Mouse (Mus musculus) fibroblast of lung, adult 2 months (primary cell): Measurements from ENCODE around the gene Tmem185b.

Source experiments
- DNase-seq: peaks from one replicate; pipeline ENCODE4 v3.0.0-alpha.2; 2011; ENCODE audit warnings: low read depth

Tmem185b gene

DNA sequence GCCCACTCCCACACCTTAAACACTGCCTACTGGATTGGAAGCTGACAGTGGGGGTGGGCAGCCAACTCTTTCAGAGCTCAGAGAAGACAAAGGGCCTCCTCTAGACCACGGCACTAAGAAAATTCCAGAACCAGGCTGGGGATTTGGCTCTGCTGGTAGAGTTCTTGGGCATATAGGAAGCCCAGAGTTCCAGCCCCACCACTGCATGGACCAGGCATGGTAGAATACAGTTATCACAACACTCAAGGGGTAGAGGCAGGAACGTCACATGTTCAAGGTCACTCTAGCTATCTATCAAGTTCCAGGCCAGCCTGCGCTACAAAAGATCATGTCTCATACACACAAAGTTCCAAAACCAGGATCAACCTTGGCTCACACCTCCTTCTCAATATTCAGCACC is 22.8 kb upstream of the Tmem185b start:
- no peak for DNase-seq

DNA sequence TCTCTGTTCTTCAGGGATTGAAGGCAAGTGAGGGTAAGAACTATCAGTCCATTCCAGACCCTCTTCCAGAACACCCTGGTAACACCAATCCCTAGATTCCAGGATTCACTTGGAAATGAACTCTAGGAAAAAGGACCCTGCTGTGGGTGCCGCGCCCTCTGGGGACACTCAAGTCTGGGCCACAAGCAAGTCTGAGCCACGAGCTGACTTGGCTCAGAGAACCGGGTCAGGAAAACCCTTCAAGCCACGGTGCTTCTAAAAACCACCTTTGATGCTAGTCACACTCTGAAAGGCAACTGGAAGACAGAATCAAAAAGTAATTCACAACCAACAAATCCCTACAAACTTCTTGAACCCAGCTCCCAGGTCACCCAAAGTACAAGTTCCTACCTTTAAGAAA is 22.2 kb upstream of the Tmem185b start:
- no peak for DNase-seq

DNA sequence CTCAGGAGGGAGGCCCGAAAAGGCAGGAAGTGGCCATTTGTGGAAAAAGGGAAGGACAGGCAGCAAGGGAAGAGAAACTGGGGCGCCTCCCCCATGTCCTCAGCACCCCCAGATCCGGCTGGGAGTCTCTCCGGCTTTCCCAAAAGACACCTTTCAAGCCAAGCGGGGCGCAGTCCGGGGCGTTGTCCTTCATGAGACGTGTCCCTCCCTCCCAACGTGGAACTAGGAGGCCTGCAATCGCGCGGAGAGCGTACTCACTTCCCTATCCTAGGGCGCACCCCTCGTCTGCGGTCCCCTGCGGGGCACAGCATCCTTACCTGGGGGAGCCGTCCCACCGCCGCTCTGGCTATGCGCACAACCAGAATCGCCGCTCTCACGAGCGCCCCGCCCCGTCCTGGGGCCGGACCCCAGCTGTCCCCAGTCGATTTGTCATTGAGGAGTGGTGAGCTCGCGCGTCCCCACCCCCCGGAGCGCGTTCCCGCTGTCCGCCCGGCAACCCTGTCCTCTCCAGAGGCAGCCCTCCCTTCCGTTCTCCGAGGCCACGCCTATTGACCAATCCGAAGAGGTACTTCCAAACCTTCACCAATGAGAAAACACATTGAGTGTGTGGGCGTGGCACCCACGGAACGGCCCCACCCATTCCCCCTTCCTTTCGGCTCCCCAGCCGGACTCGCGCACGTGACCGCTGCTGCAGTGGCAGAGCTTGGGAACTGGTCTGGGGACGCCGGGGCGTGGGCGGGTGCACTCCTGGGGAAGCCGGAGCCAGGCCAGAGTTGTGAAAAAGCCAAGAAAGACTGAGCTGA is 21.5 kb upstream of the Tmem185b start, which contains the start of gene Ralb:
Gene Ralb (minus strand): TSS at position 535 of the 803 bp plus-strand sequence.
- peak; percentile 98 for DNase-seq

DNA sequence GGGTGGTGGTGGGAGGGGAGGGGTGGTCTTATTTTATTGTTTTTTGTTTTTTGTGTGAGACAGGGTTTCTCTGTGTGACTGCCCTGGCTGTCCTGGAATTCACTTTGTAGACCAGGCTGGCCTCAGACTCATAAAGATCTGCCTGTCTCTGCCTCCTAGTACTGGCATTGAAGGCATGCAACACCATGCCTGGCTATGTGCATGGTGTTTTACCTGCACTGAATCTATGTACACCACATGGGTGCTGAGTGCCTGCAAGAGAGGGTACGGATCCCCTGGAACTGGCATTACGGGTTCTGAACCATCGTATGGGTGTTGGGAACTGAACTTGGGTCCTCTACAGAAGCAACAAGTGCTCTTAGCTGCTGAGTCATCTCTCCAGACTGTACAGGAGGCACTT is 20.0 kb upstream of the Tmem185b start:
- DNase-seq: no peak

DNA sequence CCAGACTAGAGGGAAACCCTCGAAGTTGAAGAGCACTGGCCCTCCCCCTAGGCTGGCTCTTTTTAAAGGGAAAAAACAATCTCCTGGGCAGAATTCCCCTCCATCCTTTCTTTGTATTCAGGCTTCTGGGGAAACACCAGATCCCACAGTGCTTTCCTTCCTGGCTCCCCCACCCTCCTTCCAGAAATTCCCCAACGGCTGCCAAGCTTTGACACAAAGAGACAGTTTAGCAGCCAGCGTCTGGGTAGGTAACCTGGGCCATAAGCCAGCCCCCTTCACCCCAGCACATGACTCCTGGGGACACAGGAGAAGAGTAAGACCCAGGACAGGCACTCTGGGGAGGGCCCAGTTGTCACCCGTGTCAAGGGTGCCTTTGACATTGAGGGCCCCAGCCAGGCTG is 17.4 kb upstream of the Tmem185b start:
- peak; percentile 48 for DNase-seq

DNA sequence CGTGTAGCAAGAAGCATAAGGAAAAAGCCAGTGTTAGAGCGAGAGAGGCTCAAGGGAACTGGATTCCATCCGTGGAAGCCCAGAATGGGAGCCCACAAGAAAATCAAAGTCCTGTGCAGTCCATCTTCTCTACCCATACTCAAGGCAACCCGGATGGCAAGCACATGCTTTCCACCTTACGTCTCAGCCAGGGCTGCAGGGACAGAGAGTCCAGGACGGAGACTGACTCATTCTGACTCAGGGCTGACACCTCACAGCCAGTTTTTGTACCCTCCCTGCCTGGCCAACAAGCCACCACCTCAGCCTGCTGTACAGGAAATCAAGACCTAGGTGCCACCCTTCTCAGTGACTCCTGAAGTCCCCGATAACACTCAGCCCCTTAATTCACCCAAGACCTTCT is 16.5 kb upstream of the Tmem185b start:
- peak; percentile 36 for DNase-seq

DNA sequence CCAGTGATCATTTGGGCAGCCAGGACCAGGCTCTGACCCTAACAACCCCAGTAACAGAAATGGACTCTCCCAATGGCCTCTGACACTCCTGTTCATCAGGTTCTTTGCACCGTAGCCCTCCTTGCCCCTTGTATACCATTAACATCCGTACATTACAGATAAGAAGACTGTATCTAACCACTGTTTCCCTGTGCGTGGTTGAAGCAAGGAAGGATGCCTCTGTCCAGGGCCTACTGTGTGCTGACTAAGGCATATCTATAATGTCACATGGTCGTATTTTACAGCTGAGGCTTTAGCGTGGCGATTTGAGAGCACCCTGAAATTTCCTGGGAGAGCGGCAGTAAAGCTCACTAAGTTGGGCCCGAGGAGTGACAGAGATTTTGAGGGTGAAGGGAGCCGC is 15.6 kb upstream of the Tmem185b start:
- no peak for DNase-seq

DNA sequence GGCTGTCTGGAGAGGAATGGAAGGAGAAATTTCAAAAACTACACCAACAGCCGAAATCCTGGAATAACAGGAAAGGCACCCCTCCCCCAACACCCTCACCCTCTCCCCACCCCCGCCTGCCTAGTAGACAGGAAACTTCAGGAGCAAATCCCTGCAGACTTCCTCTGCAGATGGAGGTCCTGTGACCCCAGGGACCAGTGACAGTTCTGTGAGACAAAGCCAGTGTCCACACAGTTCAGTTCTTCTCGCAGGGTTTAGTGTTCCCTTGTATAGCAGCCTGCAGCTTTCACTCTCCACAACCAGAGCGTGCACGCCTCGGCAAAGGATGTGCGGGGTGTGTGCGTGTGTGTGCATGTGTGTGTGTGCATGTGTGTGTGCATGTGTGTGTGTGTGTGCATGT is 15.1 kb upstream of the Tmem185b start:
- DNase-seq: no peak

DNA sequence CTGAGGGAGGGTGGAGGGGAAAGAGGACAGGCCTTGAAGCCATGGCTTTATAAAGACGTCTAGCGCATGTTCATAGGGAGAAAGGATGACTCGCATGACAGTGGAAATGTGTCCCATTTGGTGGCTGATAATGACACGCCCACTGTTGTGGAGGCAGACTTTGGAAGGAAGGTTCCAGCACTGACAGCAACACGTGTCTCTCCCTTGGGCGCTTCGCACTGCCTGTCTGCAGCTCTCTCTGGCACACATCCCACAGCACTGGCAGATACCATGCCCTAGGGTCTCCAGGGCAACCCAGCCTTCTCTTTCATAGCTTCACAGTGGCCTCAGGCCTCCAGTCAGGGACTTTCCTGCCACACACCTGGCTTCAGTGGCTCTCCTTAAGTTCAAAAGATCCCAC is 7.9 kb upstream of the Tmem185b start:
- no peak for DNase-seq

DNA sequence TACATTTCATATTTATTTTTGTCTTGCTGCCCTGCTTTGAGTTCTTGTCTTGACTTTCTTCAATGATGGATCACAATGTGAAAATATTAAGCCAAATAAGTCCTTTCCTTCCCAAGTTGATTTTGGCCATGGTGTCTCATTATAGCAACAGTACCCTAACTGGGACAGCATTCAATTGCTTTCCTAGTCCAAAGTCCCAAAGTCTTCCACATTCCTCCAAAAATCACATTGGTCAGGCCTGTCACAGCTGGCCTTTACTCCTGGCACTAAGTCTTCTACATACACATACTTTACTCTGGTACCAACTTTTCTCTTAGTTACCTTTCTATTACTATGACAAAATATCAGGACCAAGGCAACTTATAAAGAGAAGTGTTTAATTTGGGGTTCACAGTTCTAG is 7.2 kb upstream of the Tmem185b start:
- no peak for DNase-seq

DNA sequence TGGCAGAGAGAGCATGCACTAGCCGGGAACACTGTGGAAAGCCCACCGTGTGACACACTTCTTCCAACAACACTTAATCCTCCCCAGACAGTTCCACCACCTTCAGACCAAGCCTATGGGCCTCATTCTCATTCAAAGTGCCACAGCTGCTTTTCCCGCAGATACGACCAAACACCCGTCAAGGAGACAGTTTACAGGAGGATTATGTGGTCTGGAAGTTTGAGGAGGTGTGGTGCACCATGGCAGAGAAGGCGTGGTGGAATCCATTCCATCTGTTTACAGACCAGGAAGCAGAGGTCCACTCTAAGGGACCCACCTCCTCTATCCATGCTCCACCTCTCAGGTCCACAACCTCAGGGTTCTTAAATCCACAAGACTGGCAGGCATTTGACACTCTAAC is 6.7 kb upstream of the Tmem185b start:
- DNase-seq: no peak

DNA sequence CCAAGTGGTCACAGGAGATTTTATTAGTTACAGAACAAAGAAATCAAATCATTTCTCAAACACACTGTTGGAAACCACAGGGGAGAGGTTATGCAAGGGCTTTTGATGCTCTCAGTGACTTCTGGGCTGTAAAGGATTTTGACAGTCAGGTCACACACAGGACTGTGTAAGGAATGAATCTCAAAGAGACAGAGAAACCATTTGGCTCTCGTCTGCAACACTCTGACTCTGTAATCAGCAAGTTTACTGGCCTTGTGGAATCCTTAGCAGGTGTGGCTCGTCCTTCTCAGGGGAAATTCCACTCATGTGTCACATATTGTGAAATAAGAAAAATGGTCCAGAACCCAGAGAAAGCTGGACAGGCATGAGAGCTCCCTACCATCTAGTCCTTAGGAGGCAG is 4.9 kb upstream of the Tmem185b start:
- no peak for DNase-seq

DNA sequence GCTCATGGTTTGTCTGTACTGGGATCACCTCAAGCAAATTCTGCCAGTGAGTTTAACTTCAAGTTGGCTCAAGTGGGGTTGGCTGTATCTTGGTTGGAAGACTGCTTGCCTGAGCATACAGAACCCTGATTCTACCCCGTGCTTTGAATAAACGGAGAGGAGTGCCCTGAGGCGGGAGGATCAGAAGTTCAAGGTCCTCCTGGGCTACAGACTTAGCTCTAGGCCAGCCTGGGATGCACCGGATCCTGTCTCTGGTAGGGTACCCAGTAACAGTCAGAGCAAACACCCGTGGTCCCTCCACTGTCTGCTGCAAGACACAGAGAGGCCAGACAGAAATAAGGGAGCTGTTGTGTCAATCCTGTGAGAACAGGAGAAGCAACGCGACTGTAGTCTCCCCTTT is 4.3 kb upstream of the Tmem185b start:
- DNase-seq: no peak

DNA sequence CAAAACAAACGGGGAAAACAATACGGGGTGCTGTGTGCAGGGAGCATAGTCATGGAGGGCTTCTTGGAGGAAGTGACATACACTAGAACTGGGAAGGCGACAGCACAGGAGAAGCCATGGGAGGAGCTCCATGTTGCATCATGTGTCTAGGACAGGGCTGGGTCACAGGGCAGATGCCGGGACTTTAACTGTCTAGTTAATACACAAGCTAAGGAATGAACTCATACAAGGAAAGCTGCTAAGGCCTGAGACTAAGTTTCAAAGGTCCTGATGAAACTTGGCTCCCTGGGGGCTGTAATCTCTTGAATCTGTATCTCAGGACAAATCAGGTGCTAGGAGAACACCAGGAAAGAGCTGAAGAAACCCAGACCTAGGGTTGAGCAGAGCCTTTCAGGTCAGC is 3.2 kb upstream of the Tmem185b start:
- no peak for DNase-seq

DNA sequence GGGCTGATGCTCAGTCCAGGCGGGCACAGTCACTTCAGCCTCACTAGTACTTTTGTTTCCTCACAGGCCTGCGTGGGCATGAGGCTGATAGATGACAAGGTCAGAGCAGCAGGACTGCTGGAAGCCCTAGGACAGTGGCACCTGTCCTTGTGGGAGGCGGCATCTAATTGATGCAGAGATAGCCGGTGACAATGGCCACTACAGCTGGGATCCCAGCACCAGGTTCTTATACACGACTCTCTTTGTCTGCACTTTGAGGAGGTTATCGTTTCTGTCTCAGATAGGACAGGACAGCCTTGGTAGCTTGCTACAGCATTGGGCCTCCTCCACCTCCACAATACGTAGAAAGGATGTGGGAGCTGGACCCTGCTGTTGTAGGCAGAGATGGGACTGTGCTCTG is 2.6 kb upstream of the Tmem185b start:
- DNase-seq: no peak

DNA sequence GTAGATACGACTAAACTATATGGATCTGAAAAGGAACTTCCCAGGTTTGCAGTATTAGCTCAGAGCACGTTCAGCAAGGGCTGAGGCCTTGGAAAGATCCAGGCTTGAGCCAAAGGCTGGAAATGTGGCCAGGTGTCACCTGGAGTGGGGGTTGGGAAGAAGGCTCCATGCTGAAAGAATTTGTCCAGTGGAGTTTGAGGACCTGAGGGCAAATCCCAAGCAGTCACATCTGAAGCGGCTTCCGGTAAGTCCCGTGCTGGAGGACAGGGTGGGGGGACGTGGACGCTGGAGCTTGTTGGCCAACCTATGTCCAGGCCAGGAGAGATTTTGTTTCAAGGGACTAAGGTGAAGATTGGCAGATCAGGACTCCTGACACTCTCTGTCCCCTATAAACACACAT is 2.1 kb upstream of the Tmem185b start:
- DNase-seq: no peak

DNA sequence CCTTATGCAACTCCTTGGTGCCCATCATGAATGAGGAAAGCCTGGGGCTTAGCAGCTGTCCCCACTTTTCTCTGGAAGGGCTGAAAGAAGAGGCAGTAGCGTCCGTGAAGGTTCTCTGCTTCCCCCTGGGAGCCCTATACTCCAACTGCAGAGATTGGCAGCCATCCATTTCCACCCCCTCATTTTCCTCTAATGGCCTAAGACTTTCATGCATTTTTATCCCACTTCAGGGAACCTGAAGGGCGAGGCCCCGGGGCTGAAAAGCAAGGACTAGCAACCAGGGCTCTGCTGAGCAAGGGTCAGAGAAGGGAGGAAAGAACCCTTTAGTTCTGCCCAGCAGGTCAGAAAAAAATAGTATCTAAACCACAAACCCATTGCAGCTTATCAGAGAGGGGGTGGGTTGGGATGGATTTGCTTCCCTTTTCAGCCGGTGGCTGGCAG is 936 bp upstream of the Tmem185b start:
- no peak for DNase-seq

DNA sequence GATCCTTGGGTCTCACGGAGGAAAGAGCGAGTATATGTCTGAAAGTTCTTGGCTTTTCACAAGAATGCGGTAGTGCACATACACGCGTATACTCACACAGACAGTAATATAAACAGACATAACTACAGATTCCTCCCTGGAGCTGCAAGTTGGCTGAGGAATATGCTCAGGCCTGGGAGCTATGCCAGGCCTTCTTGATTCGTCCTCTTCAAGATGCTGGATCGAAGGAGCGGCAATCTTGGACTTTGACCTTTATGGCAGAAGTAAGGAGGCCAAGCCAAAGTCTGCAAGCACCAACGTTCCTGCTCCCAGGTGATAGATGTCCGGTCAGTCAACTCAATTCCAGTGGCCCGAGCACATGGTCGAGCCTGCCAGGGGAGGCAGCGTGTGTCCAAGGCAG is 5.0 kb downstream of the Tmem185b start:
- no peak for DNase-seq

DNA sequence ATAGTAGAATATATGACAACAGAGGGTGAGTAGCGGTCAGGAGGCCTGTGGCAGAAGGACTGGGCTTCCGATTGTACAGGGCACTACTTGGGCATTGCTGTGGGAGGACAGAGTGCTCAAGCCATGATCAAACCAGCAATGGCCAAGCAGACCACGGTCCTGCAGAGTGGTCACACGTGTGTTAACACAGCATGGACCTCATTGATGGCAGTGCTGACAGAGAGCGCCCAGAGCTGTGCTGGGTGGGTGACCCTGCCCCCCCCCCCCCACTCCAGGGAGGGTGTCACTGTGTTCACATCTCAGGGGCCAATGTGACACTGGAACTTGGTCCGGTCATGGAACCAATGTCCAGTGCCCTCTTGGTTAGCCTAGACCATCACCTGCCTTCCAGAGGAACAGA is 6.2 kb downstream of the Tmem185b start:
- DNase-seq: no peak

DNA sequence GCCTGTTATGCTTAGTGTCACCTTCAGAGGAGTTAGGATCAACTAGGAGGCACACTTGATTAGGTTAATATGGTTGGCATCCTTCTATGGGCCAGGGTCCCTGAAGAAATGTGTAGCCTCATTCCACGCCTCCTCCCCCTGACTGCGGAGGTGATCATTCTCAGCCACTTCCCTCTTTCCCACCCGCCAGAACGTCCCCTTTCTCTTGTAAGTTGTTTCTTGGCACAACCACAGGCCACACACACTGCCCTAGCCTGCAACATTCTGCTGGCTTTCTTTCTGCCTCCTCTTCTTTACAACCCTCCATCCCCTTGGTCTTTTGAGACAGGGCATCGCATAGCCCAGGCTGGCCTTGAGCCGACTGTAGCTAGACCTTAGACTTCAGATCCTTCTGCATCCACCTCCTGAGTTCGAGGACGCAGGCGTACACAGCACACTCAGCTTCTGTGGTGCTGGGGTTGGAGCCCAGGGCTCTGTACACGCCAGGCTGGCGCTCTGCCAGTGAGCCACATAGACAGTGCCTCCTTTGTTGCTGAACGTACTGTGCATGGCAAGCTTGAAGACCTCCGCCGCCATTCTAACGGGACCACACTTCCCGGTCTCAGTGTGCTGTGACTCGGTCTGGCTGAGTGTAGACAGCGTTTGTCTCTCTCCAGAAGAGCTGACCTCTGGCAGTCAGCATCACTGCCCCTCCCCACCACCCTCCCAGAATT is 7.3 kb downstream of the Tmem185b start:
- no peak for DNase-seq

DNA sequence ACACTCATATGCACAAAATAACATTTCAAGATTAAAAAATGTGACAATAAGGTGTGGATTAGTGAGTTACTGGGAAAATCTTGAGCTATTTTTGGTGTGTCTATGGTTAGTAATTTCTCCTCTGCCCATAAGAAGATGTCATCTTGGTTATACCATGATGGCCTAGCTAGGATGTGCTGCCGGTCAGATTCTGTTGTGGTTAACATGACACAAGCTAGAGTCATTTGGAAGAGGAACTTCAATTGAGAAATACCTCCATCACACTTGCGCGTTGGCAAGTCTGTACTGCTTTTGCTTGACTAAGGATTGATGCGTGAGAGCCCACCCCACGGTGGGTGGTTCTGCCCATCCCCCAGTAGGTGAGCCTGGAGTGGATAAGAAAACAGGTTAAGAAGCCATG is 8.4 kb downstream of the Tmem185b start:
- DNase-seq: no peak

DNA sequence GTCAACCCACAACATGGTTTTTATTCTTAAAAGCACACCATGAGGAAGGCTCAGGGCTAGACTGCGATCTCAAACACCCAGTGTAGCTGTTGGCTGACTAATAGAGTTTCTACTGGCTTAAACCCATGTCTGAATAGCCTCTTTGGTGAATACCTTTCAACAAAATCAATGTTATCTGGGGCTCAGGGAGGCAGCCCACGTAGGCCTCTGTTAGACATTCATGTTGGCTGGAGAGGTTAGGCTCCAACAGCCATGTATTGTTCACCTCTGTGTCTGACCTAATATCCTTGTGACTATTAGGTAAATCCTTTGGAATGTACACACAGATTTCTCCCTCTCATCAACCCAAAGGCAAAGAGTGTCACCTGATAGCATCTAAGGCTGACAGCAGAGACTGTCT is 10.2 kb downstream of the Tmem185b start:
- peak; percentile 24 for DNase-seq

DNA sequence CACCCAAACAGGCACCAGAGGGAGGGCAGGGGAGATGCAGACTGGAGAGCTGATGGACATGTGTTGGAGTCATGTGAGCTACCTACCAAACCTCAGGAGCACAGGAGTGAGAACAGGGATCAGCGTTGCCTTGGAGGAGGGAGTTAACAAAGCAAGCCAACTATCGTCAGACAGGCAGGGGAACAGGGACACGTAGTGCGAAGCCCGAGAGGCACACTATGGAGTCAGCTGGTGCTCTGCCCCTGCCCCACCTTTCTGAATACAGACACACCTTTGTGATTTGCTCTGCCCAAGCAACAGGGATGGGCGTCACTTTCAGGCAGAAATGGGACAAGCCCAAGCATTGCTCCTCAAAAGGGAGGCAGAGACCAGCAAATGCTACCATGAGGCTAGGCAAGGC is 11.7 kb downstream of the Tmem185b start:
- DNase-seq: no peak

DNA sequence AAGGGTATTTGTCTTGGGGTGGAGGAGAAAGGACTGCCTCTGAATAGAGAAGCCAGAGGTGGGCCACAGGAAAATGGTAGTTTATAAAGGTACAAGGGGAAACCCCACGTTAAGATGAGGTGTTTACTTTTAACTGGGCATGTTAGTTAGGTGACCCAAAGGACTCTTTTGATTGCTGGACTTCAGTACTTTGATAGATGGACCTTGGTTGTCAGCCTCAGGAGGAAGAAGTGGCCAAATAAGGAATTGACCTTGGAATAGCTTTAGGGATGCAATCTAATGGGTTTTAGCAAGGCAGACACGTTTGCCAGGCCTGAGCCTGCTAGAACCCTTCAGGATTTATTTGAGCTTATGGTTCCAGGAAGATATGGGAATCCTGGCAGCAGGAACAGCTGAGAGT is 13.3 kb downstream of the Tmem185b start:
- DNase-seq: no peak
